Mouse (Mus musculus): ENCODE results near the gene Ntng1. TPM values are rescaled to one million over a fixed set of nuclear protein-coding genes. Genes with fewer than 3 reads are reported as not detected.

Ntng1 gene
- polyA plus RNA-seq, 1 experiment = 0.09 TPM

DNA sequence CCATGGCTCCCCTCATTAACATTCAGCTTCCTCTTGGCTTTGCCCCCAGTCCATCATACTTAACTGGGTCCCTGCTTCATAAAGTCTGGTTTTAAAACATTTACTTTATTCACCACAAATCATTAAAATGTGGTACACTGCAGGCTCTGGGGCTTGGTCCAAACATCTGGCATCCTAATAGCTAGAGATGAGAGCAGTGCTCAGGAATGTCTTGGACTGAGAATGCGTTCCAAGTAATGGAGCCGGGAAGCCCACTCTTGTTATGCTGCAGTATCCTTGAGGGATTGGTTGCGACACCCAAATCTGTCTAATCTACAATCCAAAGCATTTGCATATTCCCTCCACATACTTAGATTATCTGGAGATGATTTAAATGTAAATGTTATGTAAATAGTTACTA lies 207.5 kb downstream of the Ntng1 start:
- no peaks in the 10 kb centered on the region for H3K27me3 ChIP-seq (ENCODE audit: control insufficient read depth, insufficient read depth, low read length)
- H3K27ac ChIP-seq (ENCODE audit: insufficient read depth, low read depth, low read length) = no peak overlapping the region
- no peaks in the 10 kb centered on the region for H3K4me1 ChIP-seq (ENCODE audit: control insufficient read depth, insufficient read depth, insufficient read length, low read length)
- no peaks in the 10 kb centered on the region for H3K36me3 ChIP-seq (ENCODE audit: control insufficient read depth, insufficient read depth, low read length)
- 79% methylated on average over 3 of the region's 3 CpGs for WGBS
- TF ChIP-seq POLR2A (IDR thresholded peaks at IDR 0.05; ENCODE audit: low read depth, low read length) = no peak
- TF ChIP-seq CTCF (IDR thresholded peaks at IDR 0.05; ENCODE audit: extremely low read depth, insufficient read length, insufficient replicate concordance, low read depth, low read length) = no peak
- no peak overlapping the region for H3K4me3 ChIP-seq (ENCODE audit: low read depth, low read length)

- 63% methylated on average over 8 of the region's 8 CpGs for WGBS
- Histone ChIP-seq H3K36me3 (ENCODE audit: control insufficient read depth, insufficient read depth, low read length) (no peaks in the 10 kb centered on the region), H3K4me1 (ENCODE audit: control insufficient read depth, insufficient read depth, insufficient read length, low read length) (no peaks in the 10 kb centered on the region), H3K27ac (ENCODE audit: insufficient read depth, low read depth, low read length) (no peak overlapping the region), H3K4me3 (ENCODE audit: low read depth, low read length) (no peak overlapping the region), H3K27me3 (ENCODE audit: control insufficient read depth, insufficient read depth, low read length) (no peaks in the 10 kb centered on the region)
- no peak for TF ChIP-seq CTCF (IDR thresholded peaks at IDR 0.05; ENCODE audit: extremely low read depth, insufficient read length, insufficient replicate concordance, low read depth, low read length)
- no peak for TF ChIP-seq POLR2A (IDR thresholded peaks at IDR 0.05; ENCODE audit: low read depth, low read length)
These were observed 211.6 kb downstream of the Ntng1 start for GRCm38 (mm10) chr3:109932261-109932660.

GRCm38 (mm10) chr3:109931021-109931420 lies 212.8 kb downstream of the Ntng1 start:
- Histone ChIP-seq H3K27me3 (ENCODE audit: control insufficient read depth, insufficient read depth, low read length) (no peaks in the 10 kb centered on the region), H3K4me3 (ENCODE audit: low read depth, low read length) (no peak overlapping the region), H3K4me1 (ENCODE audit: control insufficient read depth, insufficient read depth, insufficient read length, low read length) (no peaks in the 10 kb centered on the region), H3K36me3 (ENCODE audit: control insufficient read depth, insufficient read depth, low read length) (no peaks in the 10 kb centered on the region), H3K27ac (ENCODE audit: insufficient read depth, low read depth, low read length) (no peak overlapping the region)
- TF ChIP-seq POLR2A (IDR thresholded peaks at IDR 0.05; ENCODE audit: low read depth, low read length) (no peak), CTCF (IDR thresholded peaks at IDR 0.05; ENCODE audit: extremely low read depth, insufficient read length, insufficient replicate concordance, low read depth, low read length) (no peak)
- WGBS = 84% methylated on average over 5 of the region's 5 CpGs

DNA sequence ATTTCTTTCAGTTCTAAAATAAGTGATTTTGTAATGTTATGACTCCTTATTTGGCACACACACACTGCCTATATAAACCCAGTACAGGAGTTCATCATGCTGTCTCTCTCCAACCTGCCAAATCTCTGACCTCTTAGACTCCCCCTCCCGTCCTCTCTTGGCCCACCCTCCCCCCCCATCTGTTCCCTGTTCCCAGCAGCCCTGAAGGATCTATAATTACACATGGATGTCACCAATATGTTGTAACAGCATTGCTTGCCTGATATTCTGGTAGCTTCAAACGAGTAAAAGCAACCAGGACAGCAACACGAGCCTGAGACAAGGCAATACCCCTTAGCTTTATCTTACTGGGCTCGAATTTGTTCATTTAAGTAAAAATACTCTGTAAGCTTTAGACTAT lies 220.0 kb downstream of the Ntng1 start:
- Histone ChIP-seq H3K4me3 (ENCODE audit: low read depth, low read length) (no peak overlapping the region), H3K36me3 (ENCODE audit: control insufficient read depth, insufficient read depth, low read length) (no peaks in the 10 kb centered on the region), H3K4me1 (ENCODE audit: control insufficient read depth, insufficient read depth, insufficient read length, low read length) (no peaks in the 10 kb centered on the region), H3K27ac (ENCODE audit: insufficient read depth, low read depth, low read length) (no peak overlapping the region), H3K27me3 (ENCODE audit: control insufficient read depth, insufficient read depth, low read length) (no peaks in the 10 kb centered on the region)
- 60% methylated on average over 4 of the region's 4 CpGs for WGBS
- no peak for TF ChIP-seq CTCF (IDR thresholded peaks at IDR 0.05; ENCODE audit: extremely low read depth, insufficient read length, insufficient replicate concordance, low read depth, low read length)
- no peak for TF ChIP-seq POLR2A (IDR thresholded peaks at IDR 0.05; ENCODE audit: low read depth, low read length)

GRCm38 (mm10) chr3:109918996-109919395 lies 224.8 kb downstream of the Ntng1 start:
- WGBS = 79% methylated on average over 3 of the region's 3 CpGs
- Histone ChIP-seq H3K36me3 (ENCODE audit: control insufficient read depth, insufficient read depth, low read length) (no peaks in the 10 kb centered on the region), H3K4me1 (ENCODE audit: control insufficient read depth, insufficient read depth, insufficient read length, low read length) (no peaks in the 10 kb centered on the region), H3K27ac (ENCODE audit: insufficient read depth, low read depth, low read length) (no peak overlapping the region), H3K4me3 (ENCODE audit: low read depth, low read length) (no peak overlapping the region), H3K27me3 (ENCODE audit: control insufficient read depth, insufficient read depth, low read length) (no peaks in the 10 kb centered on the region)
- no peak for TF ChIP-seq CTCF (IDR thresholded peaks at IDR 0.05; ENCODE audit: extremely low read depth, insufficient read length, insufficient replicate concordance, low read depth, low read length)

DNA sequence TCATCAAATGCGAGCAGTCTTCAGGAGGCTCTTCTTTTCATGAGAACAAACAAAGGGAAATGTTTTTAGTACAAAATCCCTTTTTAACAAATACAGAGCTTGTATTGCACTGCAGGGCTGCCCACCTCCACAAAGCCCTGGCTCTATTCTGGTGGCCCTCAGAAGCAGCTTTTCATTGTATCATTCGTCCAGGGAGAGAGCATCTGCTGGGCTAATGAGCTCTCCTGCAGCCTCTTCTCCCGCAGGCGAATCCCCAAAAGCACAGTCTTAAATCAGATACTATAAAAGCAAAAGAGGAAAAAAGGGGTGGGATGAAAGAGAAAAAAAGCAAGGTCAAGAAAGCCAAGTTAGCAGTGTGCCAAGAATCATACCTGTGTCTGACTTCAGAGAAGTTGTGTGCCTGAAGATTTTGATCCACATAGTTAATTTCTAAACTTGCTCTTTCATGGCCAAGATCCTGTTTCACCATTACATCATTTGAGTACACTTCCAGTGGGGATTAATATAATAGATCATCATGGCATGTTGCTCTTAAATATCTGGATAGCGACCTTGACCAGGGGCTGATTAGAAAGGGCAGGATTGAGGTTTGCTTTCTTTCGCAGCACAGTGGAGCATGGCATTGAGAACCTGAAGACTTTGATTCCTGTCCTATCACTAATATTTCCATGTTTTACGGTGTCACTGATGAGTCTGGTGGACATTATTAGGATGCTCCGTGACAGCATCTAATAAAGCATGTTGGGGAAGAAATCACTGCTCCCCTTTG lies 225.7 kb downstream of the Ntng1 start:
- TF ChIP-seq POLR2A (IDR thresholded peaks at IDR 0.05; ENCODE audit: low read depth, low read length) (no peak), CTCF (IDR thresholded peaks at IDR 0.05; ENCODE audit: extremely low read depth, insufficient read length, insufficient replicate concordance, low read depth, low read length) (no peak)
- WGBS = 77% methylated on average over 8 of the region's 8 CpGs

GRCm38 (mm10) chr3:109917077-109917476 lies 226.7 kb downstream of the Ntng1 start:
- Histone ChIP-seq H3K27ac (ENCODE audit: insufficient read depth, low read depth, low read length) (no peak overlapping the region), H3K36me3 (ENCODE audit: control insufficient read depth, insufficient read depth, low read length) (no peaks in the 10 kb centered on the region), H3K4me1 (ENCODE audit: control insufficient read depth, insufficient read depth, insufficient read length, low read length) (no peaks in the 10 kb centered on the region), H3K27me3 (ENCODE audit: control insufficient read depth, insufficient read depth, low read length) (no peaks in the 10 kb centered on the region), H3K4me3 (ENCODE audit: low read depth, low read length) (no peak overlapping the region)
- no peak for TF ChIP-seq CTCF (IDR thresholded peaks at IDR 0.05; ENCODE audit: extremely low read depth, insufficient read length, insufficient replicate concordance, low read depth, low read length)
- TF ChIP-seq POLR2A (IDR thresholded peaks at IDR 0.05; ENCODE audit: low read depth, low read length) = no peak
- whole genome bisulfite sequencing = 79% methylated on average over 4 of the region's 4 CpGs

More for the DNA sequence above, 225.7 kb downstream of the Ntng1 start:
- H3K4me1 ChIP-seq (ENCODE audit: control insufficient read depth, insufficient read depth, insufficient read length, low read length) = no peaks in the 10 kb centered on the region
- no peak overlapping the region for H3K27ac ChIP-seq (ENCODE audit: insufficient read depth, low read depth, low read length)
- no peaks in the 10 kb centered on the region for H3K36me3 ChIP-seq (ENCODE audit: control insufficient read depth, insufficient read depth, low read length)
- no peaks in the 10 kb centered on the region for H3K27me3 ChIP-seq (ENCODE audit: control insufficient read depth, insufficient read depth, low read length)
- no peak overlapping the region for H3K4me3 ChIP-seq (ENCODE audit: low read depth, low read length)

Data from small intestine, adult 2 months (tissue).